Mouse (Mus musculus): Measurements from ENCODE around the gene Treml2.
"Not testable (repeated sequence)": the region's sequence is repeated elsewhere in the genome, so short reads cannot be mapped to it uniquely, and the experiment has no call there.

The Treml2 gene

DNA sequence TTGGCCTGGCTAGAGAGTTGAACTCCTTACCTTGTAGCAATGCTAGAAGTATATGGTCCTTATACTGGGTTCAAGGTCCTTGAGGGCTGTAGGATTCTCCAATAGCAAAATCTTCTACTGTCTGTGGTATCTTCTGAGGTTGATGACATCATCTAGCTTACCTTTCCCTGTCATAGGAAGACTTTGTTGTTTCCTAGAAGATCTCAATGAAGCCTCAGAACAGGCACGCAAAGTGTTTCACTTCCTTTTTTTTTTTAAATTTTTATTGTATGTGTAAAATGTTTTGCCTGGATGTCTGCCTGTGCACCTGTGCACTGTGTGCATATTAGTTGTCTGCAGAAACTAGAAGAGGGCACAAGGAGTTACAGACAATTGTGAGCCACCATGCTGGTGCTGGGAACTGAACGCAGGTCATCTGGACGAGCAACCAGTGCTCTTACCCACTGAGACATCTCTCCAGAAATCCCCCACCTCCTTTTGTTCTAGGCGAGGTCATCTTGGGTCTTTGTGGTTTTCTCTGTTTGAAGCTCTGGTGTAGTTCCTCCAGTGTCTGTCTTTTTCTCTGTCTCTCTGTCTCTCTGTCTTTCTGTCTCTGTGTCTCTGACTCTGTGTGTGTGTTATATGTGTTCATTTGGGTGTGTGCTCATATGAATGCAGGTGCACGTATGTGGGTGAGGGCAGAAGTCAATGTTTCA, 5.7 kb upstream of the Treml2 start:
- DNase-seq (ENCODE audit: low read depth, low spot score) = no peak

- no peak for DNase-seq (ENCODE audit: low read depth, low spot score)
These were observed 458 bp downstream of the Treml2 start for GRCm38 (mm10) chr17:48299756-48300155.

GRCm38 (mm10) chr17:48300199-48300598, 901 bp downstream of the Treml2 start:
- no peak for DNase-seq (ENCODE audit: low read depth, low spot score)

- no peak for DNase-seq (ENCODE audit: low read depth, low spot score)
These were observed 1.6 kb downstream of the Treml2 start for GRCm38 (mm10) chr17:48300861-48301260.

GRCm38 (mm10) chr17:48301792-48302191, 2.5 kb downstream of the Treml2 start:
- DNase-seq (ENCODE audit: low read depth, low spot score) = no peak

GRCm38 (mm10) chr17:48312124-48312523, 12.8 kb downstream of the Treml2 start:
- DNase-seq (ENCODE audit: low read depth, low spot score) = no peak

DNA sequence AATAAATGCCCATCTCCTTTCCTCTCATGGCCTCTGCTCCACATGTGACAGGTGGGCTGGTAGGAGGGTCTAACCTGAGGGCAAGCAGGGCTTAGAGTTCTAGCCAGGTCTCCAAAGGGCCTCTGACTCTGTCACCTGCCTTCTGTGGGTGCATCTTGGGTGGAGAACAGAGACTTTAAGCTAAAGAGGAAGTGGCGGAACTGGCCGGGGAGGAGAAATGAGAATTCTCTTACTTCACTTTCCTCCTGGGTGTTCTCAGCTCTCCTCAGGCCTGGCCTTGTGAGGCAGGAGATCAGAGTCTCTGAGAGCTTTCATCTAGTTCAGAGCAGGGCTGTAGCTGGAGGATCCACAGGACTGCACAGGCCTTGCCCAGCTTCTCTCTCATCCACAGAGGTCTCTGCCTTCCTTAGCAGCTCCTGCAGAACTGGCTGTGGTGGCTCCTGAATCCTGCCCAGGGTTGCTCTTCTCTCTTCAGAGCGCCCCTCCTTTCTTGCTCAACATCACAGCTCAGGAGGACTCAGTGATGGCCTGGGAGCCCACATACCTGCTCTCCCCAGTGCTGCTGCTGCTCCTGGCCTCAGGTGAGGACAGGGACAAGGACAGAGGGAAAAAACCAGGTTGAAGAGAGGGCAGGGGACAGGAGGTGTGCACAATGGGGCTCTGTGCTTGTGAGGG, 16.7 kb downstream of the Treml2 start, which contains the start of gene B430306N03Rik:
TSS of gene B430306N03Rik (plus strand) at position 237 of the 675 bp plus-strand sequence.
- DNase-seq (ENCODE audit: low read depth, low spot score) = not testable (repeated sequence)

DNA sequence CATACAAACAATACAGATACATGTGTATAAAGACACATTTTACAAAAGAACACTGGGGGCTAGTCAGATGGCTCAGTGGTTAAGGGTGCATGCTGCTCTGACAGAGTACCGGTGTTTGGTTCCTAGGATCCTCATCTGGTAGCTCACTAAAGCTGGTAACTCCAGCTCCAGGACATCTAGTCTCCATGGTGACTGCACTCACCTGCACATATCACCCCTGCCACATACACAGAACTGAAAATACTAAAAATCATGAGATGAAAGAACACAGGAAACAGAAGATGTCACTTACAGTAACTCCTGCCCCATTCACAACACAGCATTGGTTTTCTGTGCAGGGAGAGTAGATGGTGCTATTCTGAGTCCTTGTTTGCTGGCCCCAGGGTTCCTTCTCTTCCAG, 19.4 kb downstream of the Treml2 start:
- DNase-seq (ENCODE audit: low read depth, low spot score) = no peak

DNA sequence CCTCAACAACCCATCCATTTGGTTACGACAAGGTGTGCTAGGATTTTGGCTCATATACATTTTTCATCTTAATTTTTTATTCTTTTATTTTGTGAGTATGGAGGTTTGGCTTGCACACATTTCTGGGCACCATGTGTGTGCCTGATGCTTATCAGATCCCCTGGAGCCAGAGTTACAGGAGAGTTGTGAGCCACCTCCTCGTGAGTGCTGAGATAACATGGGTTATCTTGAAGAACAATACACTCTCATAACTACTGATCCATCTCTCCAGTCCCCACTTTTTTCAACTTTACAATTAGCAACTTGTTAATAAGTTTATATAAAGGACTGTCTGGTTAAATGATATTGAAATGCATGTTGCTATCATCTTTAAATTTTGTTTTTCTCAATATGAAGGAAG, 22.0 kb downstream of the Treml2 start:
- DNase-seq (ENCODE audit: low read depth, low spot score) = no peak

DNA sequence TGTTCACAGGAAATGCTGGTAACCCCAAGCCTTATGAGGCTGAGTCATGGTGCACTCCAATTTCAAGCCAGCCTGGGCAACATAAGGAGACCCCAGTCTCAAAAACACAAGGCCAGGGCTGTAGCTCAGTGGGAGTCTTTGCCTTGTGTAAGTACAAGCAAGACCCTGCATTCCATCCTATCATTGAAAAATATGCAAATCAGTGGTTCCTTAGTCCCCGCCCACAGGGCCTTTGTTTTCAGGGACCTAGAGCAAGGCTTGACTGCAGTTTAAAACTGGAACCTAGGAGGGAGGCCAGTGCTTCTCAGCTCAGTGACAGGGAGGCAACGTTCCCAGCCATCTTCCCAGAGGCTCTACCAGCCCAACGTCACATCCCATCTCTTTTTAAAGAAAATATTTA, 23.9 kb downstream of the Treml2 start:
- no peak for DNase-seq (ENCODE audit: low read depth, low spot score)

DNA sequence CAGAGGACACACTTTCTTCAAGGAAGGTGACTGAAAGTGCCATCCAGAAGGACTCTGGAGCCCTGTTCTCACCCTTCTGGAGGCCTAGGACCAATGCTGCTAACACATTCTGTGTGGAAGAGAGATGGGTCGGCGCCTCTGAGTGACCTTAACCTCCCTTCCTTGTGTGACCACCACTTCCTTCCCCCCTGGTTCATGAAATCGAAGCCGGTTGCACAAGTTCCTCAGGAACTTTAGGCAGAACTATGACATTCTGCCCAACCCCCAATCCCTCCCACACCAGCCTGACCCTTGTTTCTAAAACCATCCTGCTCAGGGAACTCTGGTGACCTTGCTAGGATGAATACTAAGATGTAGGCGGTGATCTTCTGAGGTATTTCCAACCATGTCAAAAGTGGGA, 25.0 kb downstream of the Treml2 start:
- DNase-seq (ENCODE audit: low read depth, low spot score) = no peak

DNA sequence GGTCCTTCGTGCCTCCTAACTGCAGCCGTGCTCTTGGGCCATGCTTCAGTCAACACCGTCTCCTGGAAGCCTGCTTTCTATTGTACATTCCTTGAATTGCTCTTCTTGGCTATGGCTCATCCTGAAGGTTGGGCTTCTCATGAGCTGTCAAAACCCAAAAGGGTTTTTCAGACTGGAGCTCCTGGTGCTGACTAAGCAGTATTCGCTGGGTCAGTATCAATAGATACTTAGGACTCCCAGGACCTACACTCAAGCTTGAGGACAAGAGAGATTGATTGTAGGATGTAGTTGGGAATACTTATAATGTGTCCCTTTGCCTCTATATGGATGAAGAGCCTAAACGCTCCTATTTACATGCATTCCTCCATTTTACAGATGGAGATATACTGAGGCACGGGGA, 25.8 kb downstream of the Treml2 start:
- no peak for DNase-seq (ENCODE audit: low read depth, low spot score)

- no peak for DNase-seq (ENCODE audit: low read depth, low spot score)
These were observed 26.3 kb downstream of the Treml2 start for GRCm38 (mm10) chr17:48325638-48326037.

DNA sequence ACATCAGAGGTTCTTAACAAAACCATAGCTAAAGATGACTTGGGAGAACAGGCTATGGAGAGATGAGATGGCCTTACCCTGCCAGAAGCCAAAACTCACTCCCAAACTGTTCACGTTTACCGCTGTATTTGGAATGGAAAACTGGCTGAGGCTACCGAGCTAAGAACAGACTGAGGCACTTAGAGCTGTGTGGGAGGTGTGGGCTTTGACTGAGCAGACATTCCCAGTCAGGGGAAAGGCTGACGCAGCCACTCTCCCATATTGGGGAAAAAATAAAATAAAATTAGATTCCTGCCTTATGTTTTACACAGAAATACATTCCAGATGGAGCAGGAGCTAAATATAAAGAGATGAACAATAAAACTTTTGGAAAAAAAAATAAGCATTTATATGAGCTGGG, 27.4 kb downstream of the Treml2 start:
- DNase-seq (ENCODE audit: low read depth, low spot score) = no peak

GRCm38 (mm10) chr17:48332524-48332923, 33.2 kb downstream of the Treml2 start:
- no peak for DNase-seq (ENCODE audit: low read depth, low spot score)

DNA sequence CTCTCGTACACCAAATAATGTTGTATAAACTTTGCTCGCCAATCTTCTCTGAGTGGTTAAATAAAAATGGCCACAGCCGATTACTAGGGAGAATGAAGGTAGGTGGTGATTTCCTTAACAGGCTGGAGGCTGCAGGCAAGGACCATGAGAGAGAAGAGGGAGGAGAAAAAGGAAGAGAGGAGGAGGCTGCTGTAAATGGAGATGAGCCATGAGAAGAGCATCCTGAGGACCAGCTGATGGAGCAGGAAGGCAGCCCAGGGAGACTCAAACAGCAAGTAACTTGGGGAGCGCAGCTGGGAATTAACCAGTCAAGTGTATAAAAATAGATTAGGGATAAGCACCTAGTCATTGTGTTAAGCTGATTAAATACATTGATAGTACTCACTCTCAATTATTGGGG, 34.9 kb downstream of the Treml2 start:
- DNase-seq (ENCODE audit: low read depth, low spot score) = no peak

GRCm38 (mm10) chr17:48336857-48337256, 37.6 kb downstream of the Treml2 start:
- no peak for DNase-seq (ENCODE audit: low read depth, low spot score)

GRCm38 (mm10) chr17:48340267-48340666, 41.0 kb downstream of the Treml2 start:
- DNase-seq (ENCODE audit: low read depth, low spot score) = no peak

- DNase-seq (ENCODE audit: low read depth, low spot score) = no peak
These were observed 42.6 kb downstream of the Treml2 start for GRCm38 (mm10) chr17:48341947-48342346.

DNA sequence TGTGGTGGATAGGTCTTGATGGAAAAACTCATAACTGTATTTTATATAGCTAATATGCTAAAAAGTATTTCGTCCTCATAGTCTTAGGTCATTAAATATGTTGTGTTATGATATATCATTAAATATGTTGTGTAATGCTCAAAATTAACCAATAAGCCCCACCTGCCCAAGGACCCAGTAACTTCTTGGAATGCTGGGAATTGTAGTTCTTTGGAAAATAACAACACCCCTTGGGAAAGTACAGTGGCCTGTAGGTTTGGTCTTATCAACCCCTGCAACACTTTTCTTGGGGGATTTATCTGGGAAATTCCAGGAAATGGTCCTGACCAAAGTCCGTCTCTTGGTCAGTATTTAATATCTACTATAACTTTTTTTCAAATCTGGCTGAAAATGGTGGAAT, 43.8 kb downstream of the Treml2 start:
- no peak for DNase-seq (ENCODE audit: low read depth, low spot score)

- DNase-seq (ENCODE audit: low read depth, low spot score) = no peak
These were observed 46.5 kb downstream of the Treml2 start for GRCm38 (mm10) chr17:48345824-48346223.

DNA sequence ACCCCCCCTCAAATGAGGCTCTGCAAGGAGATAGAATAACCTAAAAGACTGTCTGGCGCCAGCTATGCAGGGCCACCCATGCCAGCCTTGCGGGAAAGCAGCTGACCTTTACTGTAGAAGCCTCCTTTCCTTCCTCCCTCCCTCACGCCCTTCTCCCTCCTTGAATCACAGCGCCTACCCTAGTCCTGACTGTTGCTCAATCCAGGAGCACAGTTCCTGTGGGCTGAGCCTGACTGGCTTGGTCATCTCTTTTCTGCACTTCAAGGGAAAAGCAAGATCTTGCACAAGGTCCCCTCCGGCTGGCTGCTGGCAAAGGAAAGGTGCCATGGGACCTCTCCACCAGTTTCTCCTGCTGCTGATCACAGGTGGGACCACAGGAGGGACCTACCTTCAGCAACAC, 46.9 kb downstream of the Treml2 start, which contains the start of gene Trem2:
TSS of gene Trem2 (plus strand) at position 171 of the 400 bp plus-strand sequence.
- DNase-seq (ENCODE audit: low read depth, low spot score) = no peak

DNA sequence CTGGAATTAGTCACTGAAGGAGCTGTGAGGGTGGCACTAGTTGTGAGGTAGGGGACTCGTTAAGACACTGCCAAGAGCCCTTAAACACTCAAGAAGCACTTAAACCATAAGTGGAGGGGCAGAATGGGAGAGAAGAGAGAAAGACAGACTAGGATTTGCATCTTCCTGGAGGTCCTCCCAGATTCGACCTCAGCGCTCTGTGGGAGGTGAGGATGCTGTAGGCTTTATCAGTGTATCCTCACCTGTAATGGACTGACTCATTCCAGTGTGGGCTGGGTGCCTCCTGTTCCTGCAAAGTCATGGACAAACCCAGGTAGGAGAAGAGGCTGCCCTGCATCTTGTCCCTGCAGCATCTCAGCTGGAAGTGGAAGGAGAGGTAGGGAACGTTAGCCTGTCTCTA, 47.5 kb downstream of the Treml2 start:
- no peak for DNase-seq (ENCODE audit: low read depth, low spot score)

Measured in brain, embryonic 18.5 days (tissue).